Mouse (Mus musculus): ENCODE measurements around the gene Pmepa1.

DNA sequence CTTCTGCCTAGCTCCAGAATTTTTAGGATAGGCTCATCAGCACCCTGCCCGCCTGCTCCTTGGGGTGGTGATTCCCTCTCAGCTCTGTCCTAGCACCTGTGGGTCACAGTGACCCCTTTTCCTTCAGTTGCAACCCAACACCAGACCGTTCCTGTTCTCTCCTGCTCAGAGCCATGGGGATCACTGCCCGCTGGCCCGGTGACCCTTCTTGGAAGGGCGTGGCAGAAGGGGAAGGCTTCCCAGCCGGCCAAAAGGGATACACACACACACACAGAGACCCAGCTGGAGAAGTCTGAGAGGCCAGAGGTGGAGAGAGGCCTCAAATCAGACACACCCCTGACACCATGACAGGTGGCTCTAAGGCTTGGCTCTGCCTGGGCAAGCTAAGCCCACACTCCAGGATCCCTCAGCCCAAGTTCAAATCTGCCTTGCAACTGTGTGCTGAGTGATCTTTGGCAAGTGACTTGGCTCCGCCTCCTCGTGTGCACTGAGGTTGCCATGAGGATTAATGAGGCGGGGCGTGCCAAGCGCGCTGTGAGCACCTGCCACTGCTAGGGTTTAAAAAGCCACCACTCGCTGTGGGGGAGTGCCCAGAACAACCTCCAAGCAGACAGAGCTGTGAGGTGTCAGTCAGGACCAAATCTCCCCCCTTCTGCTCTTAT lies 11.7 kb downstream of the Pmepa1 start:
- TF ChIP-seq EP300 (IDR thresholded peaks at IDR 0.05) (no peak), CTCF (IDR thresholded peaks at IDR 0.05) (no peak)

Measured in lung, postnatal 0 days (tissue).